Mouse (Mus musculus) liver, embryonic 11.5 days (tissue): ENCODE measurements around the gene Foxa2. TPM values are rescaled to one million over a fixed set of nuclear protein-coding genes. Genes with fewer than 3 reads are reported as not detected.
A peak's percentile ranks its signal among the peaks of the same experiment; 100 is the strongest.

Source experiments
- ATAC-seq: fragments of 200-750 bp; cut with Nextera tagmentation; replicated peaks from 2 replicates; pipeline ENCODE4 v1.8.0; 2017; ENCODE audit warnings: moderate number of reproducible peaks, mild to moderate bottlenecking, moderate TSS enrichment, moderate library complexity; ENCODE audit not compliant: low FRiP score
- DNase-seq: peaks from one replicate; pipeline ENCODE4 v3.0.0-alpha.2; 2017; ENCODE audit warnings: low spot score
- H3K27ac ChIP-seq: fragments of 300-500 bp; sonication (generic); 2 replicates; pipeline ENCODE4 v1.5.1; 2014; ENCODE audit warnings: mild to moderate bottlenecking, low read depth, low read length, control low read depth
- H3K27me3 ChIP-seq: fragments of 300-500 bp; sonication (generic); replicated peaks from 2 replicates; pipeline ENCODE4 v1.6.1; 2014; ENCODE audit warnings: low read length, mixed read lengths; ENCODE audit not compliant: control insufficient read depth, insufficient read depth
- H3K36me3 ChIP-seq: fragments of 300-500 bp; sonication (generic); 2 replicates; pipeline ENCODE4 v1.6.1; 2014; ENCODE audit warnings: mild to moderate bottlenecking, low read length, moderate library complexity, mixed read lengths; ENCODE audit not compliant: control insufficient read depth, insufficient read depth
- H3K4me1 ChIP-seq: fragments of 300-500 bp; sonication (generic); replicated peaks from 2 replicates; pipeline ENCODE4 v1.6.1; 2014; ENCODE audit warnings: low read length, mixed read lengths; ENCODE audit not compliant: control insufficient read depth, insufficient read depth
- H3K4me2 ChIP-seq: fragments of 300-500 bp; sonication (generic); 2 replicates; pipeline ENCODE4 v1.6.1; 2014; ENCODE audit warnings: mild to moderate bottlenecking, control low read depth, moderate library complexity
- H3K4me3 ChIP-seq: fragments of 300-500 bp; sonication (generic); 2 replicates; pipeline ENCODE4 v1.5.1; 2014; ENCODE audit warnings: low read depth, low read length, control low read depth
- H3K9ac ChIP-seq: fragments of 300-500 bp; sonication (generic); 2 replicates; pipeline ENCODE4 v1.6.1; 2014; ENCODE audit warnings: low read depth, low read length, control low read depth
- H3K9me3 ChIP-seq: fragments of 300-500 bp; sonication (generic); 2 replicates; pipeline ENCODE4 v1.6.1; 2016; ENCODE audit warnings: low read length, inconsistent platforms, mixed read lengths; ENCODE audit not compliant: control insufficient read depth
- WGBS: fragments of 180-500 bp; shearing (Covaris S2); extraction: QIAGEN DNeasy Blood & Tissue Kit; methylation state at CpG from one replicate; pipeline ENCODE4 v1.1.7; 2014; 5-methylcytosine and 5-hydroxymethylcytosine counted together
- polyA plus RNA-seq: library from polyadenylated mRNA; unstranded; fragments of >200 nt; fragmentation: Nextera tagmentation; extraction: Ambion mirVana; gene quantifications from 2 replicates; pipeline ENCODE4 v1.2.1, GENCODE M21; 2014

Gene Foxa2
- polyA plus RNA-seq, result 8.8 and 10.5 TPM in 2 replicates

- H3K27me3 ChIP-seq, result peaks cover 90% of the 10 kb centered on the region
- peak within 1 kb of the TSS; percentile 52 for H3K9ac ChIP-seq
- 4% methylated on average over 19 of the region's 19 CpGs for WGBS
- peak within 1 kb of the TSS; percentile 76 for H3K27ac ChIP-seq
- ATAC-seq (0 out of 2 replicates have a peak, but pooled peaks have one; percentile 22), DNase-seq (no peak)
- no peaks in the 10 kb centered on the region for H3K9me3 ChIP-seq
- no peaks in the 10 kb centered on the region for H3K36me3 ChIP-seq
- no peaks in the 10 kb centered on the region for H3K4me1 ChIP-seq
- H3K4me2 ChIP-seq, result peak within 1 kb of the TSS; percentile 62
- H3K4me3 ChIP-seq, result peak within 1 kb of the TSS; percentile 49
Observed at GRCm38 (mm10) chr2:148046799-148047165, at the start of gene Foxa2. Foxa2 (minus strand) TSS chr2:148046969.

- no peak overlapping the region for H3K27ac ChIP-seq
- H3K9ac ChIP-seq, result no peak overlapping the region
- no peak overlapping the region for H3K4me2 ChIP-seq
- no peaks in the 10 kb centered on the region for H3K9me3 ChIP-seq
- 88% methylated on average over 2 of the region's 2 CpGs for WGBS
- H3K27me3 ChIP-seq, result no peaks in the 10 kb centered on the region
- no peak overlapping the region for H3K4me3 ChIP-seq
- no peaks in the 10 kb centered on the region for H3K36me3 ChIP-seq
- H3K4me1 ChIP-seq, result no peaks in the 10 kb centered on the region
- DNase-seq, result no peak
- no peak for ATAC-seq
Observed at GRCm38 (mm10) chr2:148092089-148092488, 45.3 kb upstream of the Foxa2 start.

- H3K27me3 ChIP-seq, result no peaks in the 10 kb centered on the region
- H3K4me3 ChIP-seq, result no peak overlapping the region
- H3K27ac ChIP-seq, result no peak overlapping the region
- no peaks in the 10 kb centered on the region for H3K4me1 ChIP-seq
- 58% methylated on average over 6 of the region's 6 CpGs for WGBS
- H3K4me2 ChIP-seq, result no peak overlapping the region
- H3K36me3 ChIP-seq, result no peaks in the 10 kb centered on the region
- no peak for ATAC-seq
- no peak for DNase-seq
- H3K9me3 ChIP-seq, result no peaks in the 10 kb centered on the region
- no peak overlapping the region for H3K9ac ChIP-seq
Observed at GRCm38 (mm10) chr2:148091657-148092056, 44.9 kb upstream of the Foxa2 start.

GRCm38 (mm10) chr2:148090071-148090470, 43.3 kb upstream of the Foxa2 start:
- H3K9me3 ChIP-seq, result no peaks in the 10 kb centered on the region
- H3K36me3 ChIP-seq, result no peaks in the 10 kb centered on the region
- H3K4me1 ChIP-seq, result no peaks in the 10 kb centered on the region
- no peak overlapping the region for H3K9ac ChIP-seq
- H3K27me3 ChIP-seq, result no peaks in the 10 kb centered on the region; the same call in 1 of the 2 replicates
- ATAC-seq, result no peak
- no peak overlapping the region for H3K4me2 ChIP-seq
- H3K27ac ChIP-seq, result no peak overlapping the region
- WGBS, result 73% methylated on average over 2 of the region's 2 CpGs
- no peak for DNase-seq
- no peak overlapping the region for H3K4me3 ChIP-seq

GRCm38 (mm10) chr2:148085529-148085928, 38.8 kb upstream of the Foxa2 start:
- H3K36me3 ChIP-seq, result no peaks in the 10 kb centered on the region
- H3K27ac ChIP-seq, result no peak overlapping the region
- no peak overlapping the region for H3K4me3 ChIP-seq
- H3K4me1 ChIP-seq, result no peaks in the 10 kb centered on the region
- no peak for ATAC-seq
- H3K9ac ChIP-seq, result no peak overlapping the region
- no peaks in the 10 kb centered on the region for H3K9me3 ChIP-seq
- H3K4me2 ChIP-seq, result no peak overlapping the region
- DNase-seq, result no peak
- no peaks in the 10 kb centered on the region; the same call in 1 of the 2 replicates for H3K27me3 ChIP-seq
- 69% methylated on average over 5 of the region's 5 CpGs for WGBS

GRCm38 (mm10) chr2:148085126-148085525, 38.4 kb upstream of the Foxa2 start:
- no peak overlapping the region for H3K27ac ChIP-seq
- H3K4me1 ChIP-seq, result no peaks in the 10 kb centered on the region
- H3K4me2 ChIP-seq, result no peak overlapping the region
- DNase-seq (no peak), ATAC-seq (no peak)
- no peaks in the 10 kb centered on the region; the same call in 1 of the 2 replicates for H3K27me3 ChIP-seq
- H3K36me3 ChIP-seq, result no peaks in the 10 kb centered on the region
- WGBS, result 43% methylated on average over 4 of the region's 4 CpGs
- no peaks in the 10 kb centered on the region for H3K9me3 ChIP-seq
- H3K9ac ChIP-seq, result no peak overlapping the region
- H3K4me3 ChIP-seq, result no peak overlapping the region

- Histone ChIP-seq H3K9me3 (no peaks in the 10 kb centered on the region), H3K4me1 (no peaks in the 10 kb centered on the region), H3K4me2 (no peak overlapping the region), H3K27ac (no peak overlapping the region), H3K4me3 (no peak overlapping the region), H3K27me3 (no peaks in the 10 kb centered on the region; the same call in 1 of the 2 replicates), H3K36me3 (no peaks in the 10 kb centered on the region), H3K9ac (no peak overlapping the region)
- WGBS, result 15% methylated on average over 8 of the region's 8 CpGs
- no peak for ATAC-seq
- peak; percentile 42 for DNase-seq
Observed at GRCm38 (mm10) chr2:148082283-148082682, 35.5 kb upstream of the Foxa2 start.

GRCm38 (mm10) chr2:148060705-148061104, 13.9 kb upstream of the Foxa2 start:
- H3K27ac ChIP-seq, result no peak overlapping the region
- no peaks in the 10 kb centered on the region for H3K27me3 ChIP-seq
- WGBS, result 69% methylated on average over 6 of the region's 6 CpGs
- H3K9ac ChIP-seq, result no peak overlapping the region
- no peaks in the 10 kb centered on the region for H3K4me1 ChIP-seq
- H3K36me3 ChIP-seq, result no peaks in the 10 kb centered on the region
- no peak overlapping the region for H3K4me2 ChIP-seq
- H3K4me3 ChIP-seq, result no peak overlapping the region
- ATAC-seq, result no peak
- H3K9me3 ChIP-seq, result no peaks in the 10 kb centered on the region
- DNase-seq, result no peak

- no peaks in the 10 kb centered on the region for H3K36me3 ChIP-seq
- DNase-seq (no peak), ATAC-seq (no peak)
- H3K4me3 ChIP-seq, result no peak overlapping the region
- no peak overlapping the region for H3K27ac ChIP-seq
- no peaks in the 10 kb centered on the region for H3K9me3 ChIP-seq
- H3K9ac ChIP-seq, result no peak overlapping the region
- WGBS, result 17% methylated on average over 6 of the region's 6 CpGs
- H3K27me3 ChIP-seq, result peaks cover 49% of the 10 kb centered on the region
- H3K4me2 ChIP-seq, result no peak overlapping the region
- no peaks in the 10 kb centered on the region for H3K4me1 ChIP-seq
Observed at GRCm38 (mm10) chr2:148053411-148053810, 6.6 kb upstream of the Foxa2 start.
